In the genomic region with DNA sequence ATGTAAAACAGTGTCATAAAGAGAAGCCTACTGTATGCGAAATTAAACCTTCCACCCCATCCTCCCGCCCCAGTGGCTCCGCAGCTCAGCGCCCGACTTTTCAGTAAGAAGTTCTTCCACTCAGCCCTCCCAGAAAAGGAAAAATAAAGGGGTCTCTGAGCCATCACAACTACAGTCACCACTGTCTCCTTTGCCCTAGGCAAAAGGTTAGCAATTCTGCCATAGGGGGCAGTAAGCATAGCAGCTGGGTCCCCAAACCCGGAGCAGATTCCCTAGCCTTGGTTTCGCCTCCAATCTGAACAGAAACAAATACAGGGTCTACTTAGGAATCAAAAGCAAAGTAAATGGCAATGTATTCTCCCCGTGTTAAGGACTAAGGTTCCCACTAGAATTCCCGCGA, we compare ENCODE assay signal across 8 mouse cellular contexts. TPM values are rescaled to one million over a fixed set of nuclear protein-coding genes. Genes with fewer than 3 reads are reported as not detected.
DNase-seq lines count a peak whose midpoint lies in the region; ATAC-seq and TF ChIP-seq lines count a peak whose summit lies in the region.

No protein-coding gene starts in this region.

- H3K9ac ChIP-seq in kidney, embryonic 16.5 days (replicated peaks; ENCODE audit: low read length), result no peak overlapping the region
- H3K9ac ChIP-seq in hindbrain, postnatal 0 days (replicated peaks; ENCODE audit: low read length), result peak overlapping the region; percentile 62; the same call in 1 of the 2 replicates
- H3K9ac ChIP-seq in neural tube, embryonic 15.5 days (replicated peaks), result peak overlapping the region; percentile 67

- TF ChIP-seq CTCF in hindbrain, postnatal 0 days (IDR thresholded peaks at IDR 0.05; ENCODE audit: low read depth), result peak; percentile 42

- no peaks in the 10 kb centered on the region for H3K36me3 ChIP-seq in kidney, embryonic 16.5 days (ENCODE audit: insufficient read depth, low read length)
- no peaks in the 10 kb centered on the region for H3K36me3 ChIP-seq in hindbrain, postnatal 0 days (ENCODE audit: insufficient read depth, low read length)
- H3K36me3 ChIP-seq in neural tube, embryonic 15.5 days, result no peaks in the 10 kb centered on the region

- no peak overlapping the region for H3K27ac ChIP-seq in kidney, embryonic 16.5 days (ENCODE audit: low read length)
- H3K27ac ChIP-seq in hindbrain, postnatal 0 days, result no peak overlapping the region
- no peak overlapping the region for H3K27ac ChIP-seq in neural tube, embryonic 15.5 days (replicated peaks)

- H3K4me1 ChIP-seq in kidney, embryonic 16.5 days (ENCODE audit: insufficient read depth, low read length), result peaks cover 19% of the 10 kb centered on the region
- 0 out of 2 replicates have a peak, but pooled peaks cover 5% of the 10 kb centered on the region for H3K4me1 ChIP-seq in hindbrain, postnatal 0 days (ENCODE audit: insufficient read depth, low read length)
- peaks cover 26% of the 10 kb centered on the region for H3K4me1 ChIP-seq in neural tube, embryonic 15.5 days

- peak overlapping the region; percentile 70 for H3K4me3 ChIP-seq in kidney, embryonic 16.5 days (ENCODE audit: low read length)
- H3K4me3 ChIP-seq in hindbrain, postnatal 0 days (ENCODE audit: low read length), result peak overlapping the region; percentile 68
- peak overlapping the region; percentile 81 for H3K4me3 ChIP-seq in neural tube, embryonic 15.5 days (replicated peaks)

- no peak for DNase-seq in kidney, adult 8-10 months
- peak; percentile 38 for DNase-seq in embryo, embryonic 11 days
- DNase-seq in hindbrain, postnatal 0 days (ENCODE audit: low spot score), result peak; percentile 35
- no peak for DNase-seq in ovary, postnatal 36 days (ENCODE audit: low spot score)
- DNase-seq in urinary bladder, postnatal 14 days (ENCODE audit: low spot score), result no peak
- DNase-seq in lung, postnatal 4 days, result no peak

- peak overlapping the region; percentile 98 for H3K4me2 ChIP-seq in kidney, embryonic 16.5 days (replicated peaks; ENCODE audit: low read depth, low read length)
- H3K4me2 ChIP-seq in hindbrain, postnatal 0 days (ENCODE audit: low read depth, low read length), result peak overlapping the region; percentile 99
- peak overlapping the region; percentile 100 for H3K4me2 ChIP-seq in neural tube, embryonic 15.5 days

- H3K27me3 ChIP-seq in kidney, embryonic 16.5 days (ENCODE audit: insufficient read depth, low read length), result peaks cover 53% of the 10 kb centered on the region
- H3K27me3 ChIP-seq in hindbrain, postnatal 0 days (ENCODE audit: insufficient read depth, low read length), result 0 out of 2 replicates have a peak, but pooled peaks cover 4% of the 10 kb centered on the region
- peaks cover 39% of the 10 kb centered on the region for H3K27me3 ChIP-seq in neural tube, embryonic 15.5 days (replicated peaks)

- no peaks in the 10 kb centered on the region for H3K9me3 ChIP-seq in kidney, embryonic 16.5 days (ENCODE audit: low read length)
- H3K9me3 ChIP-seq in hindbrain, postnatal 0 days (ENCODE audit: low read length), result no peaks in the 10 kb centered on the region
- H3K9me3 ChIP-seq in neural tube, embryonic 15.5 days (replicated peaks), result no peaks in the 10 kb centered on the region

- ATAC-seq in kidney, embryonic 16.5 days (ENCODE audit: low FRiP score, low TSS enrichment), result no peak
- no peak for ATAC-seq in hindbrain, postnatal 0 days
- no peak for ATAC-seq in neural tube, embryonic 15.5 days (ENCODE audit: low FRiP score)

- WGBS in kidney, embryonic 16.5 days, result 2% methylated on average over 10 of the region's 10 CpGs
- 2% methylated on average over 10 of the region's 10 CpGs for WGBS in hindbrain, postnatal 0 days
- 2% methylated on average over 10 of the region's 10 CpGs for WGBS in neural tube, embryonic 15.5 days

RNA-seq across cellular contexts. Expression of gene Htr1b, which starts 0.5 kb away (rescaled TPM):
- polyA plus RNA-seq in kidney, embryonic 16.5 days (2015; fragmentation: Nextera tagmentation; extraction: Ambion mirVana), result 0.26 and 0.45 TPM in 2 replicates
- total RNA-seq in hindbrain, postnatal 0 days (2014; rRNA removed), result 25.6 and 30.4 TPM in 2 replicates
- polyA plus RNA-seq in hindbrain, postnatal 0 days (2015; fragmentation: Nextera tagmentation; extraction: Ambion mirVana), result 5.0 and 5.3 TPM in 2 replicates
- 5.0 and 5.6 TPM in 2 replicates for polyA plus RNA-seq in neural tube, embryonic 15.5 days (2015; fragmentation: Nextera tagmentation; extraction: Ambion mirVana)

Comparison
In these comparisons a context has a peak if more than half of its experiments do, and no peak if none do; other contexts are left out.
1. DNase-seq: peak in embryo, embryonic 11 days (single experiment) and hindbrain, postnatal 0 days (single experiment); none in kidney, adult 8-10 months (0 of 2), ovary, postnatal 36 days (single experiment), urinary bladder, postnatal 14 days (single experiment) and lung, postnatal 4 days (0 of 2).
2. Peak in every context shown above with its lines, with median percentiles within 50 percentile points of each other: H3K4me2 ChIP-seq and H3K4me3 ChIP-seq.